Comparison of ENCODE assay signal across 23 mouse cellular contexts in genomic region chr13:31765564-31765963, GRCm38 (mm10). TPM values are rescaled to one million over a fixed set of nuclear protein-coding genes. Genes with fewer than 3 reads are reported as not detected.
"Had no signal": no experiment of that assay in that cellular context is flagged by ENCODE, and none has a peak within 500 bp of the region (broad histone marks: within the 10 kb centered on the region; RNA-seq: fewer than 3 reads in every experiment).

No protein-coding gene starts in this region.

- H3K36me3 ChIP-seq: limb, embryonic 15.5 days; neural tube, embryonic 13.5 days had no signal

- H3K9me3 ChIP-seq: limb, embryonic 15.5 days; neural tube, embryonic 13.5 days had no signal

- DNase-seq: kidney, adult 18-20 months; kidney, adult 9 months; kidney, postnatal 36 days; layer of hippocampus, postnatal 36 days; liver, postnatal 0 days; lung, embryonic 14.5 days; lung, postnatal 36 days; midbrain, embryonic 14.5 days; retina, postnatal 1 day; right cerebral cortex, postnatal 25 days; thymus, adult 18-20 months; thymus, postnatal 36 days had no signal

- H3K4me2 ChIP-seq: limb, embryonic 15.5 days; liver, embryonic 11.5 days; lung, embryonic 14.5 days; midbrain, embryonic 11.5 days; neural tube, embryonic 13.5 days had no signal

- H3K9ac ChIP-seq: limb, embryonic 15.5 days; liver, embryonic 14.5 days; liver, postnatal 0 days; lung, embryonic 14.5 days; neural tube, embryonic 13.5 days had no signal

- ATAC-seq: liver, postnatal 0 days; lung, postnatal 0 days had no signal

- H3K4me3 ChIP-seq: left cerebral cortex, adult 2 months; limb, embryonic 15.5 days; neural tube, embryonic 13.5 days had no signal

- H3K27me3 ChIP-seq: limb, embryonic 15.5 days; neural tube, embryonic 13.5 days had no signal

- H3K27ac ChIP-seq: kidney, postnatal 0 days; left cerebral cortex, adult 2 months; liver, embryonic 14.5 days; neural tube, embryonic 13.5 days had no signal

RNA-seq across cellular contexts. Expression of gene Foxc1, which starts 40.9 kb away (rescaled TPM):
- total RNA-seq: megakaryocyte progenitor cell, adult 5-6 weeks; megakaryocyte-erythroid progenitor cell, adult 5-6 weeks; neutrophil, adult 5-6 weeks had no signal
- polyA plus RNA-seq: liver, postnatal 0 days had no signal
